Mouse (Mus musculus) spleen, adult 2 months (tissue): Measurements from ENCODE around the gene Ptpa. TPM values are rescaled to one million over a fixed set of nuclear protein-coding genes. Genes with fewer than 3 reads are reported as not detected.
A peak's percentile ranks its signal among the peaks of the same experiment; 100 is the strongest.

Experiments used
- DNase-seq, 2 experiments: peaks; one replicate each; pipeline versions ENCODE4 v3.0.0 to v3.0.0-alpha.2; 2012 to 2021; ENCODE audit warnings: low spot score in 2 of 2, low read depth in 1 of 2
- H3K27ac ChIP-seq: fragments of 200-500 bp; 2 replicates; pipeline ENCODE4 v1.5.1; 2012; ENCODE audit warnings: low read length, inconsistent platforms; ENCODE audit not compliant: insufficient read depth
- H3K27me3 ChIP-seq: fragments of 200-500 bp; 2 replicates; pipeline ENCODE4 v1.6.1; 2012; ENCODE audit warnings: mild to moderate bottlenecking, moderate library complexity, low read length, inconsistent platforms; ENCODE audit not compliant: control insufficient read depth, insufficient read depth
- H3K36me3 ChIP-seq: fragments of 200-500 bp; 2 replicates; pipeline ENCODE4 v1.6.1; 2012; ENCODE audit warnings: mild to moderate bottlenecking, low read length, inconsistent platforms; ENCODE audit not compliant: control insufficient read depth, insufficient read depth
- H3K4me1 ChIP-seq: fragments of 200-500 bp; 2 replicates; pipeline ENCODE4 v1.6.1; 2011; ENCODE audit warnings: inconsistent platforms; ENCODE audit not compliant: control insufficient read depth, insufficient read depth, insufficient read length
- H3K4me3 ChIP-seq: fragments of 200-500 bp; 2 replicates; pipeline ENCODE4 v1.5.1; 2011; ENCODE audit warnings: mild to moderate bottlenecking, inconsistent platforms; ENCODE audit not compliant: insufficient read depth, insufficient read length; ENCODE audit errors: extremely low read depth
- CTCF ChIP-seq: fragments of 200-500 bp; IDR thresholded peaks from 2 replicates; pipeline ENCODE4 v1.5.1; 2011; ENCODE audit warnings: mild to moderate bottlenecking, inconsistent platforms; ENCODE audit not compliant: insufficient read depth, insufficient read length, insufficient replicate concordance; ENCODE audit errors: extremely low read depth
- POLR2A ChIP-seq: fragments of 200-500 bp; IDR thresholded peaks from 2 replicates; pipeline ENCODE4 v1.6.1; 2011; ENCODE audit warnings: low read depth, low read length, inconsistent platforms
- WGBS: fragments of 180-500 bp; shearing (Covaris S2); methylation state at CpG from one replicate; pipeline ENCODE4 v1.1.7; 2018; 5-methylcytosine and 5-hydroxymethylcytosine counted together
- polyA plus RNA-seq: library from polyadenylated mRNA; depleted of rRNA; stranded (reverse); fragments of >200 nt; gene quantifications from 2 replicates; pipeline ENCODE4 v1.2.3, GENCODE M21; 2012

Ptpa gene
- polyA plus RNA-seq, 1 experiment, result 136 TPM

GRCm38 (mm10) chr2:30472731-30473351 lies 57.0 kb downstream of the Ptpa start:
- H3K27me3 ChIP-seq, result 0 out of 2 replicates have a peak, but pooled peaks cover 6% of the 10 kb centered on the region
- peak overlapping the region; percentile 37; the same call in 1 of the 2 replicates for H3K27ac ChIP-seq
- H3K4me3 ChIP-seq, result peak overlapping the region; percentile 62
- DNase-seq, result no peak
- H3K36me3 ChIP-seq, result no peaks in the 10 kb centered on the region
- TF ChIP-seq POLR2A, result no peak
- TF ChIP-seq CTCF, result no peak
- under 1% methylated on average over 58 of the region's 60 CpGs for WGBS
- H3K4me1 ChIP-seq, result peaks cover 23% of the 10 kb centered on the region

DNA sequence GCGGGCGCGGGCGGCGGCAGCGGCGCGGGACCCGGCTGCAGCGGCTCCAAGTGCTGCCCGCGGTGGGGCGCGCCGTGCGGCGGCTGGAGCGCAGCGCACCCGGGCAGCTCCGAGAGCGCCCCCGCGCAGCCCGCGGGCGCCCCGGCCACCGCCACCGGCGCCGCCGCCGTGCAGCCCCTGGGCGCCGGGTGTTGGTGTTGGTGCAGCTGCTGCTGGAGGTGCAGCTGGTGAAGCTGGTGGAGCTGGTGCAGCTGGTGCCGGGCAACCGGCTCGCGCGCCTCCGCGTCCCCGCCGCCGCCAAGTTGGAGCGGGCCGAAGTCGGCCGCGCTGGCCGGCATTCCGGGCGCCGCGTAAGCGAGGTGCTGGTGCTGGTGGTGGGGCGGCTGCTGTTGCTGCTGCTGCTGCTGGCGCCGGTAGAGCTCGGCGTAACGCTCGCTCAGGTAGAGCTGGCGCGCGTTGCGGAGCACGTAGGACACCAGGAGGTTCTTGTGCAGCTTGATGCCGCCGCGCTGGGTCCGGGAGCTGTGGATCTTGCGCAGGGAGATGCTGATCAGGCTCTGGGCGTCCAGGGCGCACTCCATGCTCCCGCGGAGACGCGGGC lies 57.7 kb downstream of the Ptpa start:
- Histone ChIP-seq H3K27me3 (0 out of 2 replicates have a peak, but pooled peaks cover 6% of the 10 kb centered on the region), H3K36me3 (no peaks in the 10 kb centered on the region), H3K27ac (peak overlapping the region; percentile 40; the same call in 1 of the 2 replicates), H3K4me3 (peak overlapping the region; percentile 62), H3K4me1 (peaks cover 23% of the 10 kb centered on the region)
- DNase-seq, result peak in 1 of 2 experiments; percentile 25
- TF ChIP-seq CTCF, result no peak
- TF ChIP-seq POLR2A, result no peak
- WGBS, result under 1% methylated on average over 53 of the region's 80 CpGs

- Histone ChIP-seq H3K36me3 (no peaks in the 10 kb centered on the region), H3K4me1 (peaks cover 23% of the 10 kb centered on the region), H3K27me3 (0 out of 2 replicates have a peak, but pooled peaks cover 6% of the 10 kb centered on the region), H3K4me3 (peak within 1 kb of the TSS; percentile 62), H3K27ac (peak within 1 kb of the TSS; percentile 40; the same call in 1 of the 2 replicates)
- DNase-seq, result peak; percentile 57 to 85
- TF ChIP-seq CTCF, result no peak
- TF ChIP-seq POLR2A, result peak; percentile 82
- WGBS, result under 1% methylated on average over 37 of the region's 37 CpGs
Observed at GRCm38 (mm10) chr2:30474039-30474438, 58.2 kb downstream of the Ptpa start, which contains the start of gene Ier5l. Gene Ier5l, minus strand, starts transcription at chr2:30474219.

DNA sequence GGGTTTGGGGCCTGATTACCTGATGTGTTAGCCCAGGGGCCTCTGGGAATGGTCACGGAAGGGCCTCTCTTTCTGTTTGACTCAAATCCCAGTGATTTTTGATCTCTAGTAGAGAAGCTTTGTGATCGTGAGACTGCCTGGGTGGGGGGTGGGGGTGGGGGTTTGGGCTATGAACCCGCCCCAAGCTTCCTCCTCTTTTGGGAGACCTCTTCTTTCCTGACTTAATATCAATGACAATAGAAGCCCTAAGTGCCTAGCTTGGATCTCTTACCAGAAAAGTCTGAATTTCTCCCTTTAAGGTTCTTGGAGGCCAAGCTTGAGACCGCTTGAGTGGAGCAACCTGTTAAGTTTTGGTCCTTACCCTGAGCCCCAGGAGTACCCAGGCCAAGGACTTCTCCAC lies 58.9 kb downstream of the Ptpa start:
- Histone ChIP-seq H3K27me3 (0 out of 2 replicates have a peak, but pooled peaks cover 6% of the 10 kb centered on the region), H3K27ac (no peak overlapping the region), H3K36me3 (no peaks in the 10 kb centered on the region), H3K4me1 (peaks cover 23% of the 10 kb centered on the region), H3K4me3 (no peak overlapping the region)
- WGBS, result 72% methylated on average over 4 of the region's 4 CpGs
- DNase-seq, result no peak
- no peak for TF ChIP-seq CTCF
- no peak for TF ChIP-seq POLR2A

DNA sequence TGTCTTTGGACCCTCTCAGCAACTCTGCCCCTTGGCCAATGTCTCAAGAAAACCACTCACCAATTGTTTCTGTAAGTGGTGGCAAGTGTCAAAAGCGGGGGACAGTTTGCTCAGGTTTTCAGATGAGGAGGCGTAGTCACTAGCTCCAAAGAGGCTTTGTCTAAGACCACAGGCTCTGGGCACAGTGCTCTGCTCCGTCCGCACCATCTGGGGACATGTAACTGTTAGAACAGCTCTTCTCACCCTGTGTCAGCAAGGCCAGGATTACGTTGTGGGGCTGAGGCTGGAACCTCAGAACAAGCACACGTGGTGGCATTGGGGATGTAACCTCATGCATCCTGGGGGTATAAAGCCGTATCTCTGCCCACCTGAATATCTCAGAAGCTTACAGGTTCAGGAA lies 59.6 kb downstream of the Ptpa start:
- no peak overlapping the region for H3K4me3 ChIP-seq
- DNase-seq, result no peak
- peaks cover 20% of the 10 kb centered on the region for H3K4me1 ChIP-seq
- TF ChIP-seq POLR2A, result no peak
- TF ChIP-seq CTCF, result no peak
- 91% methylated on average over 7 of the region's 7 CpGs for WGBS
- H3K27me3 ChIP-seq, result 0 out of 2 replicates have a peak, but pooled peaks cover 5% of the 10 kb centered on the region
- H3K36me3 ChIP-seq, result no peaks in the 10 kb centered on the region
- H3K27ac ChIP-seq, result no peak overlapping the region

- no peak overlapping the region for H3K4me3 ChIP-seq
- H3K27me3 ChIP-seq, result 0 out of 2 replicates have a peak, but pooled peaks cover 3% of the 10 kb centered on the region
- WGBS, result 83% methylated on average over 2 of the region's 2 CpGs
- TF ChIP-seq POLR2A, result no peak
- TF ChIP-seq CTCF, result no peak
- peaks cover 17% of the 10 kb centered on the region for H3K4me1 ChIP-seq
- no peak overlapping the region for H3K27ac ChIP-seq
- no peaks in the 10 kb centered on the region for H3K36me3 ChIP-seq
- DNase-seq, result no peak
Observed at GRCm38 (mm10) chr2:30476241-30476640, 60.4 kb downstream of the Ptpa start.

DNA sequence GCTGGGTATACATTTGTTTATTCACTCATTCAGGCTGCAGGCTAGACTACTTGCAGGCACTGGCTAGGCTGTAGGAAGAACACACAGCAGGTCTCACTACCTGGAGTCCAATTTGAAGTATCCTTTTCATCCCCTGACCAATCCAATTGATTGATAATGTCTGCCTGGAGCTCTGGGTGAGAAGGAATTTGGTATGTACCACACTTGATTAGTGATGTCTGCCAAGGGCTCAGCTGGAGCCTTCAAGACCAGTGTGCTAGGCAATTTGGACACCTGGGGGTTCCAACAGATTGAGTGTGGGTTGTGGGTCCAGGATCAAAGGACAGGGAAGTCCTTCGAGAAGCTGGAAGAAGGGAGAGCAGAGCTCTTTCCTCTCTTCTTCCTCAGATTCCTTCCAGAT lies 62.7 kb downstream of the Ptpa start:
- TF ChIP-seq POLR2A (no peak), CTCF (no peak)
- H3K4me3 ChIP-seq, result no peak overlapping the region
- H3K4me1 ChIP-seq, result peaks cover 8% of the 10 kb centered on the region; the same call in 1 of the 2 replicates
- 63% methylated on average over 1 of the region's 1 CpGs for WGBS
- H3K27ac ChIP-seq, result no peak overlapping the region
- H3K36me3 ChIP-seq, result no peaks in the 10 kb centered on the region
- 0 out of 2 replicates have a peak, but pooled peaks cover 3% of the 10 kb centered on the region for H3K27me3 ChIP-seq
- no peak for DNase-seq
